Mouse (Mus musculus) A20 (cell line): ENCODE measurements around the gene Prune1.
"Not testable (repeated sequence)": the region's sequence is repeated elsewhere in the genome, so short reads cannot be mapped to it uniquely, and the experiment has no call there.

ENCODE experiments used
- DNase-seq: peaks from one replicate; pipeline ENCODE4 v3.0.0-alpha.2; 2011; ENCODE audit warnings: low read depth, low spot score

Prune1 gene

DNA sequence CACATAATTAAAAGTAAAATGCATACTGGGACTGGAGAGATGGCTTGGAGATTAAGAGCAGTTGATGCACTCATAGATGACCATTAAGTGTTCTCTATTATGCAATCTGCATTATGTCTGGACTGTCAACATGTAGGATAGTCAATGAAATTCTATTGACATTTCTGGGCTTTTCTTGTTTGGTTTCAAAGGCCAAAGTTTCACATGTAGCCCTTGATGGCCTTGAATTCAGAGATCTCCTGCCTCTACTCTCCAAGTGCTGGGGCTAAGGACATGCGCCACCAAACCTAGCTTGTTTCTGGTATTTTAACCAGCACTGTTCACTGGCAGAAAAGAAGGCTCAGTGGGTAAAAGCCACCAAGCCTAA is 68.3 kb downstream of the Prune1 start:
- no peak for DNase-seq

DNA sequence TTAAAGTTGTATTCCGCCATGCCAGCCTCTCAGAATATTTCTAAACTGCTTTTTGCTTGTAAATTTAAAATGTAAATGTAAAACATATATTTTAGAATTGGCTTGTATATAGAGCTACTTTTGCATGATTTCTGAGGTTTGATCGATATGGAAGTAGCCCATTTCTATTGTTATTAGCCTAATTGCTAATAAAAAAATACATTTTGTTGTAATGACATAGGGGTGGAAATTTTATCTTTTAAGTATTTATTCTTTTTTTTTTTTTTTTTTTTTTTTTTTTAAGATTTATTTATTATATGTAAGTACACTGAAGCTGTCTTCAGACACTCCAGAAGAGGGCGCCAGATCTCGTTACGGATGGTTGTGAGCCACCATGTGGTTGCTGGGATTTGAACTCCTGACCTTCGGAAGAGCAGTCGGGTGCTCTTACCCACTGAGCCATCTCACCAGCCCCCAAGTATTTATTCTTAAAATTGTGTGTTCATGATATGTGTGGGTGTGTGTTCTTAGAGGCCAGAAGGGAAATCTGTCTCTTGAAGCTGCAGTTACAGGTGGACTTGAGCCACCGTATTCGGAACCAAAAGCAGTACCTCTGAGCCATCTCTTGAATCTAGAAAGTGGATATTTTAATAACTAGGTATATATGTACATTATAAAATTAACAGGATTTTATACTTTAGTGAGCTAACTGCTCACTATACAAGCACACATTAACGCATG is 68.8 kb downstream of the Prune1 start:
- not testable (repeated sequence) for DNase-seq

DNA sequence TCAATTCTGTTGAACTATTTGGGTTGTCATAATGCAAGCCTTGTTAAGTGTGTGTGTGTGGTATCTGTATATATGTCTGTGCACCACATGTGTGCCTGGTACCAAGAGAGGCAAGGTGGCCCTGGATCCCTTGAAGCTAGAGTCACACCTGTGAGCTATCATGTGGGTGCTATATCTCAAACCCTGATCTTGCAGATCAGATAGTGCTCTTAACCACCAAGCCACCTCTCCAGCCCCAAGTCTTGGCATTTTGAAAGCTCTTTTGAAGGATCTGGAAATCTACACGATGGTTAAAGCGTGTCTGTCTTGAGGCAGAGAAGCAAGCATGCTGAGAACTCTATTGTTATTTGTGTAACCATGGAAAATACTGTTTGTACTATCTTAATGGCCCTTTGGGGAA is 71.3 kb downstream of the Prune1 start:
- no peak for DNase-seq

- no peak for DNase-seq
Observed at GRCm38 (mm10) chr3:95208286-95208685, 73.6 kb downstream of the Prune1 start.

DNA sequence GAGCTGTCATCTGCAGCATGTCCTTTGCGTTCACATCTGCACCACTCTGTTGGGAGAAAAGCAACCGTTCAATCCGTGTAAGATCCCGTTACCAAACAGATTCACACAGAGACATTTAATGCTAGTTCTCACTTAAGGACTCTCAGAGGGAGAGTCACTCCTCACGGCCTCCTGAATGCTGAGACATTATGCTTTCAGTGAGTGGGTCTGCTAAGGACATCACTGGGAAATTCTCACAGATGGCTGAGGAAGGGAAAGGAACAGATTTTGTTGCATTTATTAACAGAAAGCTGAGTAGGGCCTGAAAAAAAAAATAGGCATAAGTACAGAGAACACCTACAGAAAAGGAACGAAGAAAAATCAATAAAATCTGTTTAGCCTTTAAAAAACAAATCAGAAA is 78.0 kb downstream of the Prune1 start:
- DNase-seq, result no peak
